Mouse (Mus musculus) CH12.LX (cell line): ENCODE data around the gene Tmem145. TPM values are rescaled to one million over a fixed set of nuclear protein-coding genes. Genes with fewer than 3 reads are reported as not detected.
A peak's percentile ranks its signal among the peaks of the same experiment; 100 is the strongest.

Experiments
- DNase-seq: peaks from one replicate; pipeline ENCODE4 v3.0.0-alpha.2; 2013; ENCODE audit errors: extremely low read depth
- H3K27ac ChIP-seq: 2 replicates; pipeline ENCODE4 v1.5.1; 2012; ENCODE audit warnings: low read depth, mild to moderate bottlenecking, control low read depth, moderate library complexity; ENCODE audit not compliant: insufficient read depth
- H3K27me3 ChIP-seq: replicated peaks from 2 replicates; pipeline ENCODE3; 2012; ENCODE audit warnings: inconsistent platforms
- H3K36me3 ChIP-seq, 2 experiments: replicated peaks in 1 of 2; 2 replicates each; pipeline versions ENCODE3 to v1.6.1; 2012; ENCODE audit warnings: inconsistent platforms in 1 of 2, low read length in 1 of 2, mild to moderate bottlenecking in 1 of 2, mixed read lengths in 1 of 2, moderate library complexity in 1 of 2; ENCODE audit not compliant: control insufficient read depth in 1 of 2, insufficient read depth in 1 of 2
- H3K4me1 ChIP-seq, 2 experiments: 2 replicates each; pipeline ENCODE4 v1.6.1; 2012; ENCODE audit warnings: inconsistent platforms in 1 of 2, moderate library complexity in 1 of 2; ENCODE audit not compliant: insufficient read depth in 2 of 2, control insufficient read depth in 1 of 2
- H3K4me2 ChIP-seq: 2 replicates; pipeline ENCODE4 v1.6.1; 2012; ENCODE audit warnings: low read depth, mild to moderate bottlenecking, control low read depth; ENCODE audit not compliant: poor library complexity, insufficient read depth, severe bottlenecking
- H3K4me3 ChIP-seq, 3 experiments: fragments of 150-350 bp in 1 of 3; sonication (generic) in 1 of 3; replicated peaks in 1 of 3; 2 replicates each; pipeline versions ENCODE3 to v1.5.1; 2011 to 2012; ENCODE audit warnings: low read depth in 2 of 3, low read length in 2 of 3, mild to moderate bottlenecking in 2 of 3, moderate library complexity in 2 of 3, control low read depth in 1 of 3, improper control_type of control experiment in 1 of 3, inconsistent platforms in 1 of 3, mixed read lengths in 1 of 3; ENCODE audit not compliant: poor library complexity in 1 of 3
- H3K79me2 ChIP-seq: replicated peaks from 2 replicates; pipeline ENCODE4 v1.6.1; 2012; ENCODE audit warnings: mild to moderate bottlenecking, moderate library complexity; ENCODE audit not compliant: control insufficient read depth, poor library complexity, insufficient read depth, severe bottlenecking; ENCODE audit errors: extremely low read depth
- H3K9ac ChIP-seq: 2 replicates; pipeline ENCODE4 v1.6.1; 2012; ENCODE audit warnings: low read depth, mild to moderate bottlenecking, control low read depth, moderate library complexity; ENCODE audit not compliant: insufficient read depth
- H3K9me3 ChIP-seq: replicated peaks from 2 replicates; pipeline ENCODE3; 2012; ENCODE audit warnings: low read length, inconsistent platforms, mixed read lengths
- BHLHE40 ChIP-seq: IDR thresholded peaks from 2 replicates; pipeline ENCODE4 v1.6.1; 2011; ENCODE audit warnings: mild to moderate bottlenecking, low read depth, low read length, improper control_type of control experiment
- CHD1 ChIP-seq: IDR thresholded peaks from 2 replicates; pipeline ENCODE4 v1.6.1; 2012; ENCODE audit warnings: low read depth, low read length, improper control_type of control experiment, inconsistent platforms
- CHD2 ChIP-seq: IDR thresholded peaks from 2 replicates; pipeline ENCODE4 v1.6.1; 2011; ENCODE audit warnings: low read length, improper control_type of control experiment
- CTCF ChIP-seq, 2 experiments: IDR thresholded peaks in 1 of 2; conservative IDR thresholded peaks in 1 of 2; 2 replicates each; pipeline ENCODE4 v1.5.1; 2011 to 2012; ENCODE audit warnings: low read depth in 2 of 2, low read length in 2 of 2, improper control_type of control experiment in 1 of 2, inconsistent platforms in 1 of 2, mild to moderate bottlenecking in 1 of 2, moderate library complexity in 1 of 2
- E2F4 ChIP-seq: IDR thresholded peaks from 2 replicates; pipeline ENCODE4 v1.6.1; 2011; ENCODE audit warnings: low read depth, low read length, improper control_type of control experiment; ENCODE audit not compliant: insufficient replicate concordance
- EP300 ChIP-seq: IDR thresholded peaks from 2 replicates; pipeline ENCODE4 v1.6.1; 2011; ENCODE audit warnings: low read length, improper control_type of control experiment
- GABPA ChIP-seq: IDR thresholded peaks from 2 replicates; pipeline ENCODE4 v1.6.1; 2012; ENCODE audit warnings: low read depth, low read length, improper control_type of control experiment, inconsistent platforms; ENCODE audit not compliant: insufficient replicate concordance
- HCFC1 ChIP-seq: IDR thresholded peaks from 2 replicates; pipeline ENCODE4 v1.6.1; 2012; ENCODE audit warnings: low read depth, mild to moderate bottlenecking, inconsistent platforms, low read length, improper control_type of control experiment
- IRF4 ChIP-seq: IDR thresholded peaks from 2 replicates; pipeline ENCODE4 v1.6.1; 2014; ENCODE audit warnings: low read depth, mild to moderate bottlenecking, inconsistent platforms, low read length, improper control_type of control experiment
- JUN ChIP-seq: IDR thresholded peaks from 2 replicates; pipeline ENCODE4 v1.6.1; 2011; ENCODE audit warnings: low read depth, mild to moderate bottlenecking, low read length, improper control_type of control experiment, moderate library complexity; ENCODE audit not compliant: insufficient read depth
- JUND ChIP-seq: conservative IDR thresholded peaks from 2 replicates; pipeline ENCODE4 v1.6.1; 2011; ENCODE audit warnings: low read depth, low read length, improper control_type of control experiment
- KAT2A ChIP-seq: IDR thresholded peaks from 2 replicates; pipeline ENCODE4 v1.6.1; 2012; ENCODE audit warnings: low read length, improper control_type of control experiment, inconsistent platforms; ENCODE audit not compliant: insufficient replicate concordance
- MAX ChIP-seq: IDR thresholded peaks from 2 replicates; pipeline ENCODE4 v1.6.1; 2011; ENCODE audit warnings: low read length, improper control_type of control experiment
- MAZ ChIP-seq: IDR thresholded peaks from 2 replicates; pipeline ENCODE4 v1.6.1; 2012; ENCODE audit warnings: low read depth, mild to moderate bottlenecking, inconsistent platforms, low read length, improper control_type of control experiment, moderate library complexity
- MEF2A ChIP-seq: IDR thresholded peaks from 2 replicates; pipeline ENCODE4 v1.6.1; 2014; ENCODE audit warnings: low read depth, mild to moderate bottlenecking, inconsistent platforms, low read length, improper control_type of control experiment, borderline replicate concordance
- MYC ChIP-seq: IDR thresholded peaks from 2 replicates; pipeline ENCODE4 v1.6.1; 2011; ENCODE audit warnings: low read depth, mild to moderate bottlenecking, improper control_type of control experiment, low read length
- NELFE ChIP-seq: IDR thresholded peaks from 2 replicates; pipeline ENCODE4 v1.6.1; 2011; ENCODE audit warnings: low read depth, low read length, improper control_type of control experiment
- NRF1 ChIP-seq: IDR thresholded peaks from 2 replicates; pipeline ENCODE4 v1.6.1; 2014; ENCODE audit warnings: low read depth, mild to moderate bottlenecking, inconsistent platforms, low read length, improper control_type of control experiment, moderate library complexity
- PAX5 ChIP-seq: IDR thresholded peaks from 2 replicates; pipeline ENCODE4 v1.6.1; 2012; ENCODE audit warnings: low read length, inconsistent platforms, mixed read lengths
- POLR2AphosphoS2 ChIP-seq: IDR thresholded peaks from 2 replicates; pipeline ENCODE4 v1.6.1; 2011; ENCODE audit warnings: low read depth, low read length, improper control_type of control experiment
- RAD21 ChIP-seq: IDR thresholded peaks from 2 replicates; pipeline ENCODE4 v1.6.1; 2011; ENCODE audit warnings: low read depth, mild to moderate bottlenecking, low read length, improper control_type of control experiment, moderate library complexity
- RCOR1 ChIP-seq: conservative IDR thresholded peaks from 2 replicates; pipeline ENCODE4 v1.6.1; 2012; ENCODE audit warnings: low read depth, mild to moderate bottlenecking, inconsistent platforms, low read length, improper control_type of control experiment
- SIN3A ChIP-seq: IDR thresholded peaks from 2 replicates; pipeline ENCODE4 v1.6.1; 2012; ENCODE audit warnings: low read length, improper control_type of control experiment, inconsistent platforms
- SMC3 ChIP-seq: IDR thresholded peaks from 2 replicates; pipeline ENCODE4 v1.6.1; 2011; ENCODE audit warnings: low read depth, low read length, improper control_type of control experiment
- TCF12 ChIP-seq: IDR thresholded peaks from 2 replicates; pipeline ENCODE4 v1.6.1; 2014; ENCODE audit warnings: low read depth, mild to moderate bottlenecking, inconsistent platforms, low read length, improper control_type of control experiment
- UBTF ChIP-seq: IDR thresholded peaks from 2 replicates; pipeline ENCODE4 v1.6.1; 2012; ENCODE audit warnings: low read depth, mild to moderate bottlenecking, inconsistent platforms, low read length, improper control_type of control experiment, moderate library complexity
- USF2 ChIP-seq: conservative IDR thresholded peaks from 2 replicates; pipeline ENCODE4 v1.6.1; 2011; ENCODE audit warnings: low read depth, low read length, improper control_type of control experiment
- ZC3H11A ChIP-seq: IDR thresholded peaks from 2 replicates; pipeline ENCODE4 v1.6.1; 2012; ENCODE audit warnings: low read depth, mild to moderate bottlenecking, inconsistent platforms, low read length, improper control_type of control experiment
- ZKSCAN1 ChIP-seq: IDR thresholded peaks from 2 replicates; pipeline ENCODE4 v1.6.1; 2012; ENCODE audit warnings: low read depth, inconsistent platforms, low read length, improper control_type of control experiment, borderline replicate concordance
- ZMIZ1 ChIP-seq: IDR thresholded peaks from 2 replicates; pipeline ENCODE4 v1.6.1; 2012; ENCODE audit warnings: low read depth, mild to moderate bottlenecking, inconsistent platforms, low read length, improper control_type of control experiment
- ZNF384 ChIP-seq: IDR thresholded peaks from 2 replicates; pipeline ENCODE4 v1.6.1; 2012; ENCODE audit warnings: low read depth, low read length, improper control_type of control experiment, inconsistent platforms
- dilution Hi-C: fragments of 300-500 bp; cut with MboI; formaldehyde crosslinking; loops from 2 replicates; pipeline ENCODE4 v1.14.3; 2020; ENCODE audit warnings: low sequenced_read_pairs; ENCODE audit not compliant: extremely low pct_unique_long_range_greater_than_20kb, extremely low pct_ligation_motif_present
- in situ Hi-C: fragments of 300-500 bp; cut with MboI; formaldehyde crosslinking; loops from 3 replicates; pipeline ENCODE4 v1.14.3; 2019; ENCODE audit warnings: low sequenced_read_pairs, low pct_ligation_motif_present, low pct_unique_long_range_greater_than_20kb, mixed read lengths
- polyA plus RNA-seq: library from polyadenylated mRNA; unstranded; fragments of >175 nt; gene quantifications from 2 replicates; pipeline ENCODE4 v1.2.1, GENCODE M21; 2012; ENCODE audit warnings: low read depth; ENCODE audit not compliant: insufficient read length
- total RNA-seq, 2 experiments: library from RNA; depleted of rRNA; stranded (reverse); fragments of 300-350 nt in 1 of 2; fragments of >200 nt in 1 of 2; gene quantifications; 2 replicates each; pipeline ENCODE4 v1.2.3; 2012 to 2014

The Tmem145 gene
- total and polyA plus RNA-seq, 3 experiments, result 0.10 TPM; not detected in 2

GRCm38 (mm10) chr7:25333596-25334307 is 27.8 kb downstream of the Tmem145 start:
- dilution Hi-C loops, result no loop called here

GRCm38 (mm10) chr7:25334472-25334871 is 28.6 kb downstream of the Tmem145 start:
- H3K9me3 ChIP-seq, result no peaks in the 10 kb centered on the region
- H3K79me2 ChIP-seq, result no peaks in the 10 kb centered on the region
- no peak overlapping the region for H3K27ac ChIP-seq
- no peak overlapping the region for H3K9ac ChIP-seq
- H3K4me2 ChIP-seq, result no peak overlapping the region
- no peaks in the 10 kb centered on the region for H3K36me3 ChIP-seq
- H3K4me1 ChIP-seq, result 0 out of 4 replicates have a peak, but pooled peaks cover 0 to 2% of the 10 kb centered on the region in 2 experiments
- in situ Hi-C loops (no loop called here), dilution Hi-C loops (no loop called here)
- peaks cover 26% of the 10 kb centered on the region for H3K27me3 ChIP-seq
- no peak for DNase-seq
- no peak for TF ChIP-seq NELFE
- TF ChIP-seq JUN, result no peak
- no peak for TF ChIP-seq ZNF384
- no peak for TF ChIP-seq E2F4
- no peak for TF ChIP-seq ZC3H11A
- TF ChIP-seq USF2, result no peak
- TF ChIP-seq RCOR1, result no peak
- H3K4me3 ChIP-seq, result no peak overlapping the region

More at GRCm38 (mm10) chr7:25333596-25334307, 27.8 kb downstream of the Tmem145 start:
- Histone ChIP-seq H3K27ac (no peak overlapping the region), H3K9ac (no peak overlapping the region), H3K4me2 (no peak overlapping the region), H3K4me1 (no peaks in the 10 kb centered on the region), H3K9me3 (no peaks in the 10 kb centered on the region), H3K4me3 (no peak overlapping the region), H3K79me2 (no peaks in the 10 kb centered on the region), H3K27me3 (peaks cover 26% of the 10 kb centered on the region), H3K36me3 (no peaks in the 10 kb centered on the region)
- no peak for TF ChIP-seq PAX5
- TF ChIP-seq ZNF384, result no peak
- TF ChIP-seq CTCF (conservative IDR thresholded peaks at IDR 0.05 in 1 of 2, IDR thresholded peaks at IDR 0.05 in 1 of 2; ENCODE audit: low read depth in 2 of 2, low read length in 2 of 2), result peak; percentile 54 to 95
- TF ChIP-seq CHD1, result no peak
- 0 out of 2 replicates have a peak, but pooled peaks have one; percentile 36 for TF ChIP-seq NRF1
- TF ChIP-seq UBTF, result no peak
- peak; percentile 94 for TF ChIP-seq SMC3
- TF ChIP-seq IRF4, result no peak
- no peak for TF ChIP-seq EP300
- no peak for TF ChIP-seq BHLHE40
- 0 out of 2 replicates have a peak, but pooled peaks have one; percentile 16 for TF ChIP-seq TCF12
- TF ChIP-seq ZMIZ1, result no peak
- no peak for TF ChIP-seq MEF2A
- no peak for TF ChIP-seq SIN3A
- TF ChIP-seq HCFC1, result no peak
- TF ChIP-seq MAX, result peak; percentile 49
- no peak for TF ChIP-seq E2F4
- TF ChIP-seq MAZ, result 0 out of 2 replicates have a peak, but pooled peaks have one; percentile 23
- peak; percentile 87 for TF ChIP-seq RAD21
- no peak for TF ChIP-seq RCOR1
- no peak for TF ChIP-seq JUND
- no peak for TF ChIP-seq USF2
- peak; percentile 54 for TF ChIP-seq ZC3H11A
- TF ChIP-seq ZKSCAN1, result no peak
- TF ChIP-seq POLR2AphosphoS2, result no peak
- TF ChIP-seq CHD2, result no peak
- no peak for TF ChIP-seq GABPA
- TF ChIP-seq MYC, result peak; percentile 58; the same call in 1 of the 2 replicates
- no peak; the same call in 1 of the 2 replicates for TF ChIP-seq NELFE
- no peak for TF ChIP-seq KAT2A
- in situ Hi-C loops, result no loop called here
- DNase-seq, result peak; percentile 76
